Mouse (Mus musculus) midbrain, embryonic 14.5 days (tissue): ENCODE data around the gene Kirrel3. TPM values are rescaled to one million over a fixed set of nuclear protein-coding genes. Genes with fewer than 3 reads are reported as not detected.

Experiments
- ATAC-seq: fragments of 200-750 bp; cut with Nextera tagmentation; 2 replicates; pipeline ENCODE4 v1.8.0; 2017; ENCODE audit warnings: moderate number of reproducible peaks, moderate library complexity; ENCODE audit not compliant: low FRiP score, low TSS enrichment
- DNase-seq: peaks from one replicate; pipeline ENCODE4 v3.0.0-alpha.2; 2015
- H3K27ac ChIP-seq: fragments of 300-500 bp; sonication (generic); replicated peaks from 2 replicates; pipeline ENCODE4 v1.5.1; 2014; ENCODE audit warnings: mild to moderate bottlenecking, low read depth, low read length, moderate library complexity
- H3K27me3 ChIP-seq: fragments of 300-500 bp; sonication (generic); 2 replicates; pipeline ENCODE4 v1.6.1; 2014; ENCODE audit warnings: low read length, control low read depth, mixed read lengths; ENCODE audit not compliant: control insufficient read depth, insufficient read depth
- H3K36me3 ChIP-seq: fragments of 300-500 bp; sonication (generic); 2 replicates; pipeline ENCODE4 v1.6.1; 2014; ENCODE audit warnings: low read length, control low read depth; ENCODE audit not compliant: control insufficient read depth, insufficient read depth
- H3K4me1 ChIP-seq: fragments of 300-500 bp; sonication (generic); 2 replicates; pipeline ENCODE4 v1.6.1; 2014; ENCODE audit warnings: mild to moderate bottlenecking, antibody characterized with exemption, low read length, control low read depth; ENCODE audit not compliant: control insufficient read depth, insufficient read depth
- H3K4me2 ChIP-seq: fragments of 300-500 bp; sonication (generic); 2 replicates; pipeline ENCODE4 v1.6.1; 2014; ENCODE audit warnings: mild to moderate bottlenecking, low read length, moderate library complexity
- H3K4me3 ChIP-seq: fragments of 300-500 bp; sonication (generic); replicated peaks from 2 replicates; pipeline ENCODE4 v1.5.1; 2014; ENCODE audit warnings: low read depth, low read length
- H3K9ac ChIP-seq: fragments of 300-500 bp; sonication (generic); replicated peaks from 2 replicates; pipeline ENCODE4 v1.6.1; 2014; ENCODE audit warnings: mild to moderate bottlenecking, low read length, moderate library complexity
- H3K9me3 ChIP-seq: fragments of 300-500 bp; sonication (generic); 2 replicates; pipeline ENCODE4 v1.6.1; 2016; ENCODE audit warnings: low read length, control low read depth, mixed read lengths; ENCODE audit not compliant: control insufficient read depth
- WGBS: fragments of 180-500 bp; shearing (Covaris S2); extraction: QIAGEN DNeasy Blood & Tissue Kit; methylation state at CpG from one replicate; pipeline ENCODE4 v1.1.7; 2014; 5-methylcytosine and 5-hydroxymethylcytosine counted together
- polyA plus RNA-seq: library from polyadenylated mRNA; unstranded; fragments of >200 nt; fragmentation: Nextera tagmentation; extraction: Ambion mirVana; gene quantifications from 2 replicates; pipeline ENCODE4 v1.2.1, GENCODE M21; 2014

Gene Kirrel3
- polyA plus RNA-seq, 1 experiment from 2014 or later: 34.2 TPM

DNA sequence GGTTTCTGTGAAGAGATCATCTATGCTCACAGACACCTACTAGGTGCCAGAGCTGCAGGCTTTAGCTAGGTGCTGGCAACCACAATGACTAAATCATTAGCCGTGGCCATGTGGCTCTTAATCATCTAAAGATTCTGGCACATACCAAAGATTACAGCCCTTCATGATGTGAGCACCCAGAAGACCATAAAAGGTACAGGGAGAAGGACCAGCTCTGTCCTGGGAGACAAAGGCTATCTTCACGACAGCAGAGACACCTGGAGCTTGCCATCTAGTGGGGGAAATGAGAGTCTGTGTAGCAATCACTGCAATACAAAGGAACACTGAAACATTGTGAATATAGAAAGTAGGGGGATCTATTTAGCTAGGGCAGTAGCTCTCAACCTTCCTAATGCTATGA, 262.3 kb downstream of the Kirrel3 start:
- Histone ChIP-seq H3K4me2 (no peak overlapping the region), H3K4me3 (no peak overlapping the region), H3K9ac (no peak overlapping the region), H3K27ac (no peak overlapping the region), H3K4me1 (no peaks in the 10 kb centered on the region; the same call in 1 of the 2 replicates), H3K9me3 (no peaks in the 10 kb centered on the region), H3K27me3 (no peaks in the 10 kb centered on the region), H3K36me3 (no peaks in the 10 kb centered on the region)
- ATAC-seq: no peak
- peak; percentile 58 for DNase-seq
- 51% methylated on average over 2 of the region's 2 CpGs for WGBS

DNA sequence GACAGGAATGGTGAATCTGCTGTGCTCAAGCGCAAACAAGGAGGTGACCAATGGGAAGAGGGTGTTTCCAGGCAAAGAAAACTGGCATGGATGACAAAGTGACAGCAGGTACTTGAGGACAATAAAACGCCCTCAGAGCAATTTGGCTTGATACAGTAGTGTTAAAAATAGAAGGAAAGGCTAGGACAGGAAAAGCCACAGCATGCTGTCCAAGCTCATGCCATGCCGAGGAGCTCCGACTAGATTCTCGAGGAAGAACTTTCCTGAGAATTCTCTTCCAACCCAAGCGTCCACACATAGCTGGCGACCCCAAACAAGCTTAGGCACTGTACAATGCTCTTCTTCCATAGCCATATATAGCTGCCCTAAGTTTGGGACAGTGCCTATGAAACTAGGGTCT, 263.5 kb downstream of the Kirrel3 start:
- no peaks in the 10 kb centered on the region for H3K27me3 ChIP-seq
- H3K9me3 ChIP-seq: no peaks in the 10 kb centered on the region
- ATAC-seq: no peak
- 89% methylated on average over 7 of the region's 7 CpGs for WGBS
- H3K9ac ChIP-seq: no peak overlapping the region
- no peak overlapping the region for H3K4me2 ChIP-seq
- no peaks in the 10 kb centered on the region; the same call in 1 of the 2 replicates for H3K4me1 ChIP-seq
- DNase-seq: no peak
- H3K36me3 ChIP-seq: no peaks in the 10 kb centered on the region
- H3K27ac ChIP-seq: no peak overlapping the region
- no peak overlapping the region for H3K4me3 ChIP-seq

DNA sequence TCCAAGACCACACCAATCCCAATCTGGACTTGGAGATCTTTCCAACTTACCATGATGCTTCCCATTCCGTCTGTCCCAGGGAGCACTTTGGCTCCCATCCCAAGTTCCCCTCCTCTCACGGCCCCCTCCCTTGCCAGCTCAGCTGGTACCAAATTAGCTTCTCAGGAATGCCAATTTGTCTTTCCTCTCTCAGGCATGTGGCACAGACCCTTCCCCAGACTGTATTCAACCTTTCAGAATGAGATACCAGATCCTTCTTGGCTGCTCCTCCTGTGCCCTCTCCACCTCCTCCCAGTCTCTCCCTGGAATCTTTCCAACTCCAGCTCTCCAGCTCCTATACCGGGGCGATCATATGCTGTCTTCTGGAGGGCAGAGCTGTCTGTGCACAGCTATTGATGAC, 264.2 kb downstream of the Kirrel3 start:
- H3K4me2 ChIP-seq: no peak overlapping the region
- H3K9ac ChIP-seq: no peak overlapping the region
- no peaks in the 10 kb centered on the region for H3K27me3 ChIP-seq
- no peak overlapping the region for H3K4me3 ChIP-seq
- no peaks in the 10 kb centered on the region; the same call in 1 of the 2 replicates for H3K4me1 ChIP-seq
- H3K27ac ChIP-seq: no peak overlapping the region
- WGBS: 65% methylated on average over 4 of the region's 4 CpGs
- peak; percentile 46; the same call in 1 of the 2 replicates for ATAC-seq
- no peak for DNase-seq
- H3K36me3 ChIP-seq: no peaks in the 10 kb centered on the region
- H3K9me3 ChIP-seq: no peaks in the 10 kb centered on the region

DNA sequence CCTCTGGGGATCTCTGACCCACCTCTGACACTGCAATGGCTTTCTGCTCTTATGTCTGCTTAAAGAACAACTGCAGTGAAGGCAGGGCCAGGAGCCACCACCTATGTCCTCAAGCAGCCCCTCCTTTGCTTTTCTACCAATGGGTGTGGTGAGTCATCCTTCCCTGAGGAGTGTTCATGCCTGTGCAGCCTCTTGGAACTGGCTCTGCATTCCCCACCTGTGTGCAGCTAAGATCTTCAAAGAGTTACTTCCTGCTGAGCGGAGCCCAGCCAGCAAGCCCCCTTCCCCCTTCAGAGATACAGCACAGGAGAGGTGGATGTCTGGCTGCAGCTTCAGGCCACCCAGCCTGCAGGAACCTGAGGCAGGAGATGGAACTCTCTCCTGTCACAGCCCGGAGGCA, 265.2 kb downstream of the Kirrel3 start:
- Histone ChIP-seq H3K4me1 (no peaks in the 10 kb centered on the region; the same call in 1 of the 2 replicates), H3K9me3 (no peaks in the 10 kb centered on the region), H3K4me3 (no peak overlapping the region), H3K27me3 (no peaks in the 10 kb centered on the region), H3K27ac (no peak overlapping the region), H3K36me3 (no peaks in the 10 kb centered on the region), H3K4me2 (no peak overlapping the region), H3K9ac (no peak overlapping the region)
- WGBS: 58% methylated on average over 2 of the region's 2 CpGs
- DNase-seq: no peak
- ATAC-seq: no peak

DNA sequence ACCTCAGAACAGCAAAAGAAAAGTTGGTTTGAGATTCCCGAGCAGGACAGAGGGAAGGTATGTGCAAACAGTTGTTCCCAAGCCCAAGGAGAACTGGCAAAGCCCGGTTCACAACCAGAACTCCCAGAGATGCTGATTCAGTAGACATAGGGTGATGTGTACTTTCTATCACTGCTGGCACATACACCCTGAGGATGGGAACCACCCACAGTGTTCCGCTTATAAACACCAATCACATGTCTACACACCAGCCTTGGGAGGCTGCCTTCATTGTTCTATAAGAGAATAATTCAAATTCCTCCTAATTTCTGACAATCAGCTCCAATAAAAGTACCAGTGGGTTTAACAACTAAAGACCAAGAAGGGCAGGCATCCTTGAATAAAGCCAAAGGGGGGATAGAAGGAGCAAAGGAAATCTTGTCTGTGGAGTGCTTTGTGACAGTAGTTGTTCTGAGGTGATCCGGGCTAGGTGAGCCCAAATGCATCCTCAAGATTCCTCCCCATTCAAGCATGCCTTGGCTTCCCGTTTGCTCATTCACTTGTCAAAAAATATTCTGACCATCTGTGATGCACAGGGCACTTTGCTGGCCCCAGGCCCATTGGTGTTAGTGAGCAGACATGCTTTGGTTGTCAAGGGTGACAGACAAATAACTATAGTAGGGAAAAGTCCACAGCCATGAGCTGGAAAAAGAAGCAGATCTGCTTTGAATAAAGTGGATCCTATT, 266.5 kb downstream of the Kirrel3 start:
- ATAC-seq (no peak), DNase-seq (no peak)
- Histone ChIP-seq H3K4me3 (no peak overlapping the region), H3K27me3 (no peaks in the 10 kb centered on the region), H3K4me1 (no peaks in the 10 kb centered on the region; the same call in 1 of the 2 replicates), H3K27ac (no peak overlapping the region), H3K4me2 (no peak overlapping the region), H3K9me3 (no peaks in the 10 kb centered on the region), H3K36me3 (no peaks in the 10 kb centered on the region), H3K9ac (no peak overlapping the region)
- WGBS: 81% methylated on average over 5 of the region's 5 CpGs

DNA sequence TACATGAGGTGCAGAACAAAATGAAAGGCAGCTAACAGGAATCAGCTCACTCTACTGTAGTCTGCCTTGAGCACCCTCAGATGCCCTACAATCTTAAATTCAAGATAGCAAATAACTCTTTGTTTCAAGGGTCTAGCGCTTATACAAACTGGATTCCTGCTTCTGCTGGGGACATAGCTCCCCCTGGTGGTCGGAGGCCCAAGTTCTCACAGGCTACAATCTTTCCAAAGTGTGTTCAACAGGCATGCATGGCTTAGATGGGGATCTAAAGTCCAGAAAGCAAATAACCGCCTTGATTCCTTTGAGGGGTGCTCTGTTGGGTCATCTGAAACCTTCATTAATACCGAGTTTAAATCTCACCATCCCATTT, 267.1 kb downstream of the Kirrel3 start:
- H3K9me3 ChIP-seq: no peaks in the 10 kb centered on the region
- DNase-seq (peak; percentile 82), ATAC-seq (no peak)
- H3K27ac ChIP-seq: no peak overlapping the region
- H3K9ac ChIP-seq: no peak overlapping the region
- WGBS: 38% methylated on average over 4 of the region's 4 CpGs
- no peak overlapping the region for H3K4me2 ChIP-seq
- no peaks in the 10 kb centered on the region for H3K27me3 ChIP-seq
- no peaks in the 10 kb centered on the region; the same call in 1 of the 2 replicates for H3K4me1 ChIP-seq
- no peaks in the 10 kb centered on the region for H3K36me3 ChIP-seq
- no peak overlapping the region for H3K4me3 ChIP-seq

DNA sequence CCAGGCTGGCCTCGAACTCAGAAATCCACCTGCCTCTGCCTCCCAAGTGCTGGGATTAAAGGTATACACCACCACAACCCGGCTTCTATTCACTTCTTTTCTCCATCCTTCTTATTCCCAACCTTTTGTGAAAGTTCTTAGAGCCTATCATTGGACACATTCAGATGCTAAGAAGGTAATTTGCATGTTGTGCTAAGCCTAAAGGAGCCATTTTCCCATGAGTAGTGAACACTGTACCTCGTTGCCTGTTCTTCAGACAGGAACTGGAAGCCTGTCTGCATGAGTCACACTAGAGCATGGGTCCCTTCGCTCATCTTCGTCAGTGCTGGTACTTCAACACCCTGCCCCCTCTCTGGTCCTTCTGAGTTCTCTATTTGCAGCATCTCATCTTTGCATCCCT, 268.2 kb downstream of the Kirrel3 start:
- 64% methylated on average over 5 of the region's 5 CpGs for whole genome bisulfite sequencing
- no peak overlapping the region for H3K9ac ChIP-seq
- H3K27ac ChIP-seq: 0 out of 2 replicates have a peak overlapping the region, but pooled peaks have one; percentile 33

DNA sequence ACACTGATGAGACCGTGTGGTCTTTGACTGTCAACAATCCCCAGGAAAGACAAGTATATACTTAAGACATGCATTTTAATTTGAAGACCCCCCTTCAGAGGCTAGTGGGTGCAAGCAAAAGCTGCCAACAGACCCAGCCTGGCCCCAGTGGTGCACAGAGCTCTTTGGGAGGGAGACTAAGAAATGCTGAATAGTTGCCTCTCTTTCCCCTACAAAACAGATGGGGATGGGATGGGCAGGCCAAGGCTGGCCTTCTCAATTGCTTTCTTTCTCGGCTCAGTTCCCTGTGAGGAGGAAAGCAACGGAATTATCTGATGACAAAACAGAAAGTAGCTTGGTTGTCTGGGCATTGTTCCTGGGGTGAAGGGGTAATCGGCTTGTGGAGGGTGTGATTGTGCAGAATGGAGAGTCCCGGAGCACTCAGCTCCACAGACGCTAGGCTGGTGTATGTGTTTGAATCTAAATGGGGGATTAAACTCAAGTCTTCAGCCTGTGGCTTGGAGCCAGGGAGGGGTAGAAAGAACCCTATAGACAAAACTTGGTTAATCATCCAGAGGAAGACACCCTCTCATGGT, 268.9 kb downstream of the Kirrel3 start:
- WGBS: 13% methylated on average over 6 of the region's 6 CpGs
- DNase-seq: peak; percentile 57

More for the DNA sequence above, 268.2 kb downstream of the Kirrel3 start:
- H3K27me3 ChIP-seq: no peaks in the 10 kb centered on the region
- DNase-seq: no peak
- no peaks in the 10 kb centered on the region for H3K36me3 ChIP-seq
- no peaks in the 10 kb centered on the region for H3K9me3 ChIP-seq
- no peak for ATAC-seq
- no peak overlapping the region for H3K4me3 ChIP-seq
- no peaks in the 10 kb centered on the region; the same call in 1 of the 2 replicates for H3K4me1 ChIP-seq
- H3K4me2 ChIP-seq: no peak overlapping the region

DNA sequence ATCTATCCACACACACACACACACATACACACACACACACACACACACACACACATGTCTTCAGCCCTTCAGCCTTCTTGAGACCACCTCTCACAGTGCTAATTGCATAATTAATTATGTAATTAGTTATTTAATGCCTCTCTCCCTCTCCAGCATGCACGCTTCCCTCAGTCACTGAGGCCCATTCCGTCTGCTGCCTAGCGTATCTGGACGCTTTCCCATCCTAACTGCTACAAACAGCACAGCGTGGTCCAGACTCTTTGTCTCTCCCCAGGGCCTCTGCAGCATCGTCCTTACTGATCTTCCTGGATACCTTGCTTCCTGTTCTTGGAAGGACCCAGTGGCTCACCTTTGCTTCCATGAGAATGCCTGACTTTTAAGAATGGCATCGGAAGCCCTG, 270.4 kb downstream of the Kirrel3 start:
- Histone ChIP-seq H3K27ac (no peak overlapping the region), H3K4me3 (no peak overlapping the region), H3K27me3 (no peaks in the 10 kb centered on the region), H3K4me2 (no peak overlapping the region), H3K9me3 (no peaks in the 10 kb centered on the region), H3K36me3 (no peaks in the 10 kb centered on the region), H3K9ac (no peak overlapping the region), H3K4me1 (peaks cover 6% of the 10 kb centered on the region; the same call in 1 of the 2 replicates)
- DNase-seq (no peak), ATAC-seq (no peak)
- 70% methylated on average over 7 of the region's 7 CpGs for WGBS

More for the DNA sequence above, 268.9 kb downstream of the Kirrel3 start:
- H3K4me2 ChIP-seq: no peak overlapping the region
- H3K27ac ChIP-seq: 0 out of 2 replicates have a peak overlapping the region, but pooled peaks have one; percentile 33
- H3K36me3 ChIP-seq: no peaks in the 10 kb centered on the region
- H3K9ac ChIP-seq: no peak overlapping the region
- no peak overlapping the region for H3K4me3 ChIP-seq
- H3K4me1 ChIP-seq: peaks cover 4% of the 10 kb centered on the region; the same call in 1 of the 2 replicates
- no peaks in the 10 kb centered on the region for H3K9me3 ChIP-seq
- H3K27me3 ChIP-seq: no peaks in the 10 kb centered on the region
- ATAC-seq: peak; percentile 21; the same call in 1 of the 2 replicates
